Mouse (Mus musculus) induced T-regulatory cell, adult 2 months (primary cell): ENCODE data around the gene Ints2.
"Not testable (repeated sequence)": the region's sequence is repeated elsewhere in the genome, so short reads cannot be mapped to it uniquely, and the experiment has no call there.

Experiments used
- DNase-seq: peaks from one replicate; pipeline ENCODE4 v3.0.0-alpha.2; 2012; ENCODE audit warnings: low read depth

The Ints2 gene

GRCm38 (mm10) chr11:86257460-86258076 is at the start of gene Ints2:
Gene Ints2 (minus strand): TSS chr11:86257575.
- peak; percentile 95 for DNase-seq

GRCm38 (mm10) chr11:86292201-86292600 is 34.8 kb upstream of the Ints2 start:
- DNase-seq, result peak; percentile 57

- DNase-seq, result peak; percentile 51
Observed at GRCm38 (mm10) chr11:86291714-86292113, 34.3 kb upstream of the Ints2 start.

- no peak for DNase-seq
Observed at GRCm38 (mm10) chr11:86285729-86286128, 28.4 kb upstream of the Ints2 start.

- DNase-seq, result no peak
Observed at GRCm38 (mm10) chr11:86278442-86279102, 21.2 kb upstream of the Ints2 start.

GRCm38 (mm10) chr11:86257054-86257453 is 321 bp downstream of the Ints2 start:
- no peak for DNase-seq

GRCm38 (mm10) chr11:86253342-86253741 is 4.0 kb downstream of the Ints2 start:
- no peak for DNase-seq

- DNase-seq, result no peak
Observed at GRCm38 (mm10) chr11:86232446-86232845, 24.9 kb downstream of the Ints2 start.

GRCm38 (mm10) chr11:86231781-86232350 is 25.5 kb downstream of the Ints2 start:
- DNase-seq, result no peak

- no peak for DNase-seq
Observed at GRCm38 (mm10) chr11:86226646-86227180, 30.7 kb downstream of the Ints2 start.

GRCm38 (mm10) chr11:86225761-86226160 is 31.6 kb downstream of the Ints2 start:
- DNase-seq, result no peak

GRCm38 (mm10) chr11:86211803-86212202 is 45.6 kb downstream of the Ints2 start:
- DNase-seq, result no peak

GRCm38 (mm10) chr11:86209123-86209522 is 48.3 kb downstream of the Ints2 start:
- DNase-seq, result no peak

GRCm38 (mm10) chr11:86205876-86206275 is 51.5 kb downstream of the Ints2 start:
- DNase-seq, result no peak

- no peak for DNase-seq
Observed at GRCm38 (mm10) chr11:86205031-86205430, 52.3 kb downstream of the Ints2 start.

- DNase-seq, result peak; percentile 59
Observed at GRCm38 (mm10) chr11:86201901-86202675, 55.3 kb downstream of the Ints2 start.

- DNase-seq, result peak; percentile 99
Observed at GRCm38 (mm10) chr11:86201037-86201786, 56.2 kb downstream of the Ints2 start, which contains the start of gene Brip1. Gene Brip1 (minus strand): TSS chr11:86201193.

GRCm38 (mm10) chr11:86200460-86201021 is 56.8 kb downstream of the Ints2 start:
- no peak for DNase-seq

- DNase-seq, result no peak
Observed at GRCm38 (mm10) chr11:86199733-86200132, 57.6 kb downstream of the Ints2 start.

GRCm38 (mm10) chr11:86185224-86185623 is 72.2 kb downstream of the Ints2 start:
- not testable (repeated sequence) for DNase-seq

- DNase-seq, result no peak
Observed at GRCm38 (mm10) chr11:86175833-86176232, 81.5 kb downstream of the Ints2 start.
